Mouse (Mus musculus) heart, embryonic 10.5 days (tissue): ENCODE data around the gene Crabp1. TPM values are rescaled to one million over a fixed set of nuclear protein-coding genes. Genes with fewer than 3 reads are reported as not detected.

ENCODE experiments used
- DNase-seq: peaks from one replicate; pipeline ENCODE4 v3.0.0-alpha.2; 2017; ENCODE audit warnings: low spot score
- H3K27ac ChIP-seq: fragments of 300-500 bp; sonication (generic); 2 replicates; pipeline ENCODE4 v1.5.1; 2016; ENCODE audit warnings: mild to moderate bottlenecking
- H3K27me3 ChIP-seq: fragments of 300-500 bp; sonication (generic); 2 replicates; pipeline ENCODE4 v1.6.1; 2016; ENCODE audit warnings: mild to moderate bottlenecking; ENCODE audit not compliant: poor library complexity, insufficient read depth, severe bottlenecking
- H3K36me3 ChIP-seq: fragments of 300-500 bp; sonication (generic); 2 replicates; pipeline ENCODE4 v1.6.1; 2016; ENCODE audit warnings: mild to moderate bottlenecking, moderate library complexity
- H3K4me1 ChIP-seq: fragments of 300-500 bp; sonication (generic); 2 replicates; pipeline ENCODE4 v1.6.1; 2016; ENCODE audit warnings: mild to moderate bottlenecking
- H3K4me3 ChIP-seq: fragments of 300-500 bp; sonication (generic); 2 replicates; pipeline ENCODE4 v1.5.1; 2016; ENCODE audit warnings: mild to moderate bottlenecking, moderate library complexity
- H3K9me3 ChIP-seq: fragments of 300-500 bp; sonication (generic); 2 replicates; pipeline ENCODE4 v1.6.1; 2016; ENCODE audit warnings: mild to moderate bottlenecking, moderate library complexity
- WGBS: fragments of 180-500 bp; shearing (Covaris S2); methylation state at CpG from one replicate; pipeline ENCODE4 v1.1.7; 2016; 5-methylcytosine and 5-hydroxymethylcytosine counted together
- polyA plus RNA-seq: library from polyadenylated mRNA; unstranded; fragments of >200 nt; fragmentation: Nextera tagmentation; extraction: Ambion mirVana; gene quantifications from 2 replicates; pipeline ENCODE4 v1.2.1, GENCODE M21; 2016

Crabp1 gene
- polyA plus RNA-seq, 1 experiment from 2014 or later: 204 TPM

- no peaks in the 10 kb centered on the region for H3K9me3 ChIP-seq
- DNase-seq: no peak
- no peak overlapping the region for H3K27ac ChIP-seq
- no peak overlapping the region for H3K4me3 ChIP-seq
- 66% methylated on average over 13 of the region's 13 CpGs for WGBS
- peaks cover 14% of the 10 kb centered on the region for H3K4me1 ChIP-seq
- H3K36me3 ChIP-seq: no peaks in the 10 kb centered on the region
- peaks cover 22% of the 10 kb centered on the region; the same call in 1 of the 2 replicates for H3K27me3 ChIP-seq
Measured at GRCm38 (mm10) chr9:54745740-54746370, 18.7 kb upstream of the Crabp1 start.

DNA sequence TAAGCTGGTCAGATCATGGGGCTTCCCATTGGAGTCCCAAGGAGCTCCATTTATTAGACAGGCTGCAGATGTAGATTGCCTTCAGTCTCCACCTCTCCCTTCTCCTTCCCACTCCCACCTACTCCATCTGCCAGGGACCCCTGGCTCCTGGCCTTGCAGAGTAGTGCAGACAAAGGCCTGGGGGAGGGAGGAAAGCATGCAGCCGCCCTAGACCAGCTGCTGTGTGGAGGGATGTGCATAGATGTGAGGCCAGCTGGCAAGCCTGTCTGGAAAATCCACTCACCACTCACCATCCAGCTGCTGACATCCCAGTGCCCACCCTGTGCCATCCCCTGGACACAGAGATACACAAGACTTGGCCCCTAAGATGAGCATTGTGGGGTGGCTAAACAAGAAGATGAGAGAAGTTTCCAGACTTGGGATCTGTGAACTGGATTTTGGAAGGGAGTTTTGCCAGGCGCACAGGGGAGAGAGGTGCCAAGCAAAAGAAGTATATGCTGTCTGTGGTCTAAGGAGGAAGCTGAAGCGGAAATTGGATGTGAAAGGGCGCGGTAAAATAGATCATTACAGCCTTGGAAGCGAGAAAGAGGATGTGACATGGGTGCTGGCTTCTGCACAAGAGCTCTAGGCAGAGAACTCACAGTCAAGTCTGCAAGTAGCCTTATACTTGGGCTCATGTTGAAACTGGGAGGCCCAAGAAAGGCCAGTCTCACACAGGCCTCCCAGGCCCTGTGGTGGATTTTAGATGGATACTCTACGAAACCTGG, 14.2 kb upstream of the Crabp1 start:
- no peaks in the 10 kb centered on the region for H3K36me3 ChIP-seq
- no peak overlapping the region for H3K4me3 ChIP-seq
- no peak for DNase-seq
- WGBS: 85% methylated on average over 7 of the region's 7 CpGs
- no peak overlapping the region for H3K27ac ChIP-seq
- peaks cover 48% of the 10 kb centered on the region for H3K27me3 ChIP-seq
- peaks cover 22% of the 10 kb centered on the region for H3K4me1 ChIP-seq
- H3K9me3 ChIP-seq: no peaks in the 10 kb centered on the region

GRCm38 (mm10) chr9:54751684-54752083, 12.9 kb upstream of the Crabp1 start:
- 87% methylated on average over 2 of the region's 2 CpGs for WGBS
- no peaks in the 10 kb centered on the region for H3K9me3 ChIP-seq
- no peaks in the 10 kb centered on the region for H3K36me3 ChIP-seq
- DNase-seq: no peak
- H3K27me3 ChIP-seq: peaks cover 41% of the 10 kb centered on the region
- H3K4me3 ChIP-seq: no peak overlapping the region
- no peak overlapping the region for H3K27ac ChIP-seq
- H3K4me1 ChIP-seq: peaks cover 16% of the 10 kb centered on the region; the same call in 1 of the 2 replicates

DNA sequence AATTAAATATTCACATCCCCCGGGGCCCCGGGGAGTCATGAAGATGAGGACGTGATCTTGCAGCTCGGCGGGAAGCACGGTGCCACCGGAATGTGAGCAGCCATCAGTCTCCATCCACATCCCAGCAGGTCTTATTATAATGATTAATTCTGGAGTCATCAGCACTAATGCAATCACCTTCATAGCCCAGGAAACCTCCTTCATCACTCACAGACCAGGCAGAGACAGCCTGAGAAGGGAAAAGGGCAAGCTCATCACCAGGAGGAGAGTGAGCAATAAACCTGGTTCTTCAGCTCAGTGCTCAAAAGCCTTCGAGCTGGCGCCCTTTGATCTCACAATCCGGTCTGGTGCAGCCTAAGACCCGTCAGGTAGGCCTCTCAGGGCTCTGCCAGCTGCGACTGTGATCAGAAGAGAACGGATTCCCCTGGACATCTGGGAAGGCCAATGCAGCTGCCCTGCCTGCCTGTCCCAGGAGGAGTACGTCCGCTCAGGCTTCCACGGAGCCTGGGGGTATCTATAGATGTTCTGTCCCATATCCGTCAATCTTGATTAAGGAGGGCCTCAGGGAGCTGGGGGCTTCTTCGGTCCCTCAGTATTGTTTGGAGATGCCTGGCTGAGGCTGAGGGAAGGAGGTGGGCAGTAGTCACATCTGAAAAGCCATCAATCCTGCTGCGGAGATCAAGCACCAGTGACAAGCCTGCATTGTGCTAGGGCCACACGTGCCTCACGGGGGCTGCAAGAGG, 12.2 kb upstream of the Crabp1 start:
- 47% methylated on average over 21 of the region's 21 CpGs for WGBS
- no peak overlapping the region for H3K27ac ChIP-seq

DNA sequence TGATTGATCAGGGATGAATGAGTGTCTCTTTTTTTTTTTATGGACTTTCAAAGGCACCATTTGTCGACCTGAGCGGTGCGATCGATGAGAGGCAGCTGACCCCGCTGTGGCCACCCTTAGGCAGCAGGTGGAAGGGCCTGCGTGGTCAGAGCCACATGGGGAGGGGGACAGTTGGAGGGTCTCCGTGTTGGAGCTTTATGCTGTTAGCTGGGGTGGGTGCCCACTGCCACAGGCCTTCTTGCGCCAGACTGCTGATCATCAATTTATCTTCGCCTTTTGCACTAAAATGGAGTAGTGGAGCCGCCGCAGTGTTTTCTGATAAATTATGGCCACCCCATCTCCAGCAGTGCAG, 11.6 kb upstream of the Crabp1 start:
- Histone ChIP-seq H3K4me1 (peaks cover 16% of the 10 kb centered on the region; the same call in 1 of the 2 replicates), H3K27me3 (peaks cover 41% of the 10 kb centered on the region), H3K27ac (no peak overlapping the region), H3K9me3 (no peaks in the 10 kb centered on the region), H3K4me3 (no peak overlapping the region), H3K36me3 (no peaks in the 10 kb centered on the region)
- 66% methylated on average over 11 of the region's 11 CpGs for WGBS
- DNase-seq: no peak

More for the DNA sequence above, 12.2 kb upstream of the Crabp1 start:
- Histone ChIP-seq H3K27me3 (peaks cover 41% of the 10 kb centered on the region), H3K9me3 (no peaks in the 10 kb centered on the region), H3K4me3 (no peak overlapping the region), H3K4me1 (peaks cover 16% of the 10 kb centered on the region; the same call in 1 of the 2 replicates), H3K36me3 (no peaks in the 10 kb centered on the region)
- DNase-seq: no peak

GRCm38 (mm10) chr9:54759592-54759991, 5.0 kb upstream of the Crabp1 start:
- H3K4me1 ChIP-seq: peaks cover 24% of the 10 kb centered on the region
- H3K4me3 ChIP-seq: no peak overlapping the region
- H3K27ac ChIP-seq: peak overlapping the region; percentile 33; the same call in 1 of the 2 replicates
- no peak for DNase-seq
- H3K36me3 ChIP-seq: no peaks in the 10 kb centered on the region
- H3K9me3 ChIP-seq: no peaks in the 10 kb centered on the region
- WGBS: 44% methylated on average over 6 of the region's 6 CpGs
- H3K27me3 ChIP-seq: peaks cover 37% of the 10 kb centered on the region

GRCm38 (mm10) chr9:54764091-54764490, 457 bp upstream of the Crabp1 start:
- Histone ChIP-seq H3K36me3 (no peaks in the 10 kb centered on the region), H3K9me3 (no peaks in the 10 kb centered on the region), H3K27me3 (peaks cover 81% of the 10 kb centered on the region), H3K27ac (no peak overlapping the region), H3K4me1 (peaks cover 30% of the 10 kb centered on the region), H3K4me3 (peak overlapping the region; percentile 56)
- WGBS: 16% methylated on average over 12 of the region's 12 CpGs
- DNase-seq: no peak

DNA sequence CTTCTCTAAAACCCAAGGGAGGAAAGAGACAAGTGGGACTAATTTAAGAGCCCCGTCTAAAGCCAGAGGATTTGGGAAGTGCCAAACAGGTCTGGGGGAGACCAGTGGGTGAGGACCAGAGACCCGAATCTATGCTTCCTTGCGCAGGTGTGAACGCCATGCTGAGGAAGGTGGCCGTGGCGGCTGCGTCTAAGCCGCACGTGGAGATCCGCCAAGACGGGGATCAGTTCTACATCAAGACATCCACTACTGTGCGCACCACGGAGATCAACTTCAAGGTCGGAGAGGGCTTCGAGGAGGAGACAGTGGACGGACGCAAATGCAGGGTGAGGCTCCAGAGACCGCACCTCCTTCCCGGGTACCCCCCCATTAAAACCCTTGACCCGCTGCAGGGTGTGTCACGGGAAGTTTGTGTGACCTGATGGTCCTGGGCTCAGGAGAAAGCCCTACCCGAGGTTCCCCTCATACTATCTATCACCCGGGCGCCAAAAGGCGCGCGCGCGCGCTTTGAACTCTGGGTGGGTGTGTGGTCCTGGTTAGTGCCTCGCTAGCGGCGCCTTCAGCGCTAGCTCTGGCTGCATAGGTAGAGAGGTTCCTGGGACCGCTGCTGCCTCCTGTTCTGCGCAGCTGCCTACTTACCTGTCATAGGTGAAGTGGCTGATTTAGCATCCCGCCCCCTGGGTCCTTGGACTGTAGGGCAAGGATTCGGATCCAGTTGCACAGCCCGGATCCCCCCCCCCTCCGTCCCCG, 963 bp downstream of the Crabp1 start:
- Histone ChIP-seq H3K4me3 (peak overlapping the region; percentile 56), H3K9me3 (no peaks in the 10 kb centered on the region), H3K27ac (peak overlapping the region; percentile 47; the same call in 1 of the 2 replicates), H3K36me3 (no peaks in the 10 kb centered on the region), H3K27me3 (peaks cover 93% of the 10 kb centered on the region), H3K4me1 (peaks cover 18% of the 10 kb centered on the region)
- WGBS: under 1% methylated on average over 41 of the region's 41 CpGs
- no peak for DNase-seq

DNA sequence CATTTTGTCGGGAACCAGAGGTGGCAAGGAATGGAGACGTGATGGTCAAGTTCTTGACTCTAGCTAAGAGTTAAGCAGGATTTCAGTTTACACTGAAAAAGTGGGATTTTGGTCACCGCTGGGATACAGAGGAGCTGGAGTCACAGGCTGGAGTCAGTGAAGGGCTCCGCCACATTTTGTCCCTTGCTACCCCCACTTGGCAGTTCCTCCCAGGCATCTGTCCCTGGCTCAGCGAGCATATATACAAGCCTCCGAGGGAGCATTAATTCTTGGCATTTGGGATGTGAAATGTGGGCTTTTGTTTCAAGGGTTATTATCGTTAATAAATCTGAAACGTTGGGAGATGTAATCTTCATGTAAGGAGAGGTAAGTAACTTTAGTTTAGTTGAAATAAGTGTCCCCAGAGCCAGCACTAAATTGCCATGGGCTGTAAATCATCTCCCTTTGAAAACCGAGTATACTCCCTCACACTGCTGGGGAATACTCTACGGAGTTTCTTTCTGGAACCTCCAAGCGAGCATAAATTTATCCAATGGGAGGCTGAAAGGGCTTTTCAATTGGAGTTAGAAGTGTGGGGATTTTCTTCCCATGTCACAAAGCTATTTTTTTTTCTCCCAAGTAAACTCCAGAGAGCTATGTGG, 5.7 kb downstream of the Crabp1 start:
- peaks cover 24% of the 10 kb centered on the region for H3K4me1 ChIP-seq
- H3K4me3 ChIP-seq: no peak overlapping the region
- DNase-seq: no peak
- H3K27ac ChIP-seq: no peak overlapping the region
- H3K27me3 ChIP-seq: peaks cover 63% of the 10 kb centered on the region
- no peaks in the 10 kb centered on the region for H3K36me3 ChIP-seq
- no peaks in the 10 kb centered on the region for H3K9me3 ChIP-seq
- 71% methylated on average over 11 of the region's 11 CpGs for WGBS

GRCm38 (mm10) chr9:54776451-54776982, 12.0 kb downstream of the Crabp1 start:
- H3K9me3 ChIP-seq: no peaks in the 10 kb centered on the region
- H3K4me1 ChIP-seq: peaks cover 16% of the 10 kb centered on the region
- 87% methylated on average over 13 of the region's 13 CpGs for WGBS
- H3K27me3 ChIP-seq: peaks cover 14% of the 10 kb centered on the region; the same call in 1 of the 2 replicates
- no peak overlapping the region for H3K4me3 ChIP-seq
- no peaks in the 10 kb centered on the region for H3K36me3 ChIP-seq
- no peak for DNase-seq
- H3K27ac ChIP-seq: no peak overlapping the region

GRCm38 (mm10) chr9:54779280-54779679, 14.7 kb downstream of the Crabp1 start:
- H3K36me3 ChIP-seq: no peaks in the 10 kb centered on the region
- H3K4me1 ChIP-seq: peaks cover 7% of the 10 kb centered on the region
- H3K27me3 ChIP-seq: peaks cover 9% of the 10 kb centered on the region; the same call in 1 of the 2 replicates
- no peak overlapping the region for H3K4me3 ChIP-seq
- H3K27ac ChIP-seq: no peak overlapping the region
- DNase-seq: no peak
- WGBS: 80% methylated on average over 8 of the region's 8 CpGs
- no peaks in the 10 kb centered on the region for H3K9me3 ChIP-seq

- Histone ChIP-seq H3K27ac (peak overlapping the region; percentile 2; the same call in 1 of the 2 replicates), H3K4me1 (peaks cover 33% of the 10 kb centered on the region), H3K27me3 (no peaks in the 10 kb centered on the region), H3K36me3 (no peaks in the 10 kb centered on the region), H3K9me3 (no peaks in the 10 kb centered on the region), H3K4me3 (no peak overlapping the region)
- no peak for DNase-seq
- 74% methylated on average over 15 of the region's 15 CpGs for WGBS
Measured at GRCm38 (mm10) chr9:54782504-54782903, 18.0 kb downstream of the Crabp1 start.
